Mouse (Mus musculus) heart, postnatal 14 days (tissue): ENCODE results near the gene Pon2. TPM values are rescaled to one million over a fixed set of nuclear protein-coding genes. Genes with fewer than 3 reads are reported as not detected.
A peak's percentile ranks its signal among the peaks of the same experiment; 100 is the strongest.

ENCODE experiments used
- DNase-seq, 2 experiments: peaks; one replicate each; pipeline ENCODE4 v3.0.0; 2021 to 2022
- intact Hi-C: fragments of 180-260 bp; cut with DNase I; formaldehyde crosslinking; loops from one replicate; pipeline ENCODE4 v1.15.1; 2025
- total RNA-seq, 2 experiments: library from RNA; stranded (reverse); gene quantifications; 2 replicates each; pipeline ENCODE4 v1.2.3; 2021

Gene Pon2
- total RNA-seq, 2 experiments from 2014 or later, result 17.8 to 20.9 TPM

DNA sequence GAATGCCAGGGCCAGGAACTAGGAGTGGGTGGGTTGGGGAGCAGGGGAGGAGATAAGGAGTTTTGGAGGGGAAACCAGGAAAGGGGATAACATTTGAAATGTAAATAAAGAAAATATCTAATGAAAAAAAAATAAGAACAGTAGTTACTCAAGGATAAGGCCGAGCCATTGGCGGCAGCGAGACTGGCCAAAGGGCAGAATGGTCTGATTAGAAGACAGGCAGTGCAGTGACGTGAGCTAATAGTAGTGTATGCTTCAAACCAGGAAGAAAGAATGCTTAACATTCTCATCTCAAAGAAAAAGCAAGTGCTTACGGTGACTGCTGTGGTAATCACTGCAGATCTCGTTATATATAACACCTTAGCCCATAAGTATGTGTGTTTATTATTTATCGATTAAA, 2.2 kb downstream of the Pon2 start:
- intact Hi-C loops, result loop anchor here (5.0 kb wide), 2 partner anchors 39 to 86 kb away; partner anchors contain the start of genes Asb4 and Pon3

DNA sequence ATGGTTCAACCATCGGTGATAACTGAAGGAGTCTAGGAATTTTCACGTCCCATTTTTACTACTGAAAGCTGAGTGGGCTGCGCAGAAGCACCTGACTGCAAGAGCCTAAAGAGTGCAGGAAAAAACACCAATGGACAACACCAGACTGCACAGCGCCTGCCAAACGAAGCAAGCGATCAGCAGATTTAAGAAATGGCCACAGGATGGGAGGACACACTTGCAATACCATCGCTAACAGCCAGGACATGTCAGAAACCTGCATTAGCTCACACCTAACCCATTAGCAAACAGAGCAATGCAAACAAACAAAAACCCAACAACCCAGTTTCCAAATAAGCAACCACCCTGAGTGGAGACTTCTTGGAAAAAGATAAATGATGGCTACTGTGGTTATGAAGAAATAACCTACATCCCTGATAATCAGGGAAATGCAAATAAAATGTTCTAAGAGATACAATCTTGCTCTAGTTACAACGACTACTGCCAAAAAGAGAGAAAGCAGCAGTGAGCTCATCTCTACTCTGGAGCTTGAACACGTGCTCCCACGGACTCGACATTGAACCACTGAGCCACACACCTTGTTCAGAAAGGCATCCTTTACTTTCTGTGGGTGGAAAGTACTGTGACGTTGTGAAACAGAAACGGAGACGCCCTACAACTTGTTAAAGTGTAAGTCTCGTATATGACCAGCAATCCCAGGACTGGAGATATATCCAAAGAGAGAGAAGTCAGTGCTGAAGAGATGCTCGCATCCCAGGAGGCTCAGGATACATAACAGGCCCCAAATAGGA, 3.4 kb downstream of the Pon2 start:
- DNase-seq, result no peak
- intact Hi-C loops, result loop anchor here (5.0 kb wide), 2 partner anchors 38 to 87 kb away; partner anchors contain the start of genes Asb4 and Pon3

More for the DNA sequence above, 2.2 kb downstream of the Pon2 start:
- no peak for DNase-seq

DNA sequence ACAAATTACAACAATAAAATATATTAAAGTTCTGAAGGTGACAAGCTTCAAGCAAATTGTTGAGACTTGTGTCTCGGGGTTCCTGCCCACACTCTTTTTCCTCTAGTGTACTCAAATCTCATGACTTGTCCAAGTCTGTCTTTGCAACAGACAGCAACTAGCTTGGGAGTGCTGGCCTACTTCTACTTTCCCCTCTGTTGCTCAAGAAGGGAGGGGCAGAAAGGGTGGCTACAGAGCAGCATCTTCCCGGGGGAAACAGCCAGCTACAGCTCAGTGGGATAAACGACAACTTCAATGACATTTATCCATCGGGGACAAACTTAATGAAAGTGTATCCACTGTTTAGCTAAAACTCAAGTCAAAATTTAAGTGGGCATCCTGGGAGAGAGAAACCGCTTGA, 5.4 kb downstream of the Pon2 start:
- DNase-seq, result no peak
- intact Hi-C loops, result no loop called here

DNA sequence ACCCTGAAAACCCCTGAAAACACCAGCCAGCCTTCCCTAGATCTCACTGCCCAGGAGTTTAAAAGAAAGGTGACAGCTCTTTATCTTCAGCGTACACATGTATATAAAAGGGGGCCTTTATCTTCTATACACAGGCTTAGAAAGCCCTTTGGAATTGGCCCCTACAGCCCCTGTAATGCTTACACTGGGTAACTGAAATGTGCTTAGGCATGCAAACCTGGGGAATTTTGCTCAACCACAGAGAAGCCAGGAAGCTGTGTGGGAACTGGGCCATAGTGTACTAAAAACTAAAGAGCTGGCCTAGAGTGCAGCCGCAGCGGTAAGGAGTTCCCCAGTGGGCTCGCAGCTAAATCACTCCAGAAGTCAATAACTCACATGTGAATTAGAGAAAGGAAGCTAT, 6.8 kb downstream of the Pon2 start:
- intact Hi-C loops, result no loop called here

DNA sequence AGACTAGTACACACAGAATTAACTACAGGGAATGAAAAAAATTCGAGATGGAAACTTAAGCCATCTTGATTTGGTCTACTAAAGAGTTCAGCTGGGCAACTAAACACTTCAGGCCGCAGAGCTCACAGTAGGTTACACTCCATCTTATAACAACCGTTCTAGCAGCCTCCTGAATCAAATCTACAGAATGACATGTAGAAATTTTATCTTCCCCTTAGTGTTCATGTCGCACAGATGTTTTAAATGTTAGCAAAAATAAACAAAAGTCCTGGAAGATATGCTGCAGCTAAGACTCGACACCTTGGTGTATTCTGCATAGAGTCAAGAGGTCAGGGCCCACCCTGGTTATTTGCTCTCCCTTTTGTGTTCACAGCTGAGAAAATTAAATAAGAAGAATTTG, 10.3 kb downstream of the Pon2 start:
- intact Hi-C loops, result no loop called here
- no peak for DNase-seq

More for the DNA sequence above, 6.8 kb downstream of the Pon2 start:
- DNase-seq, result no peak

DNA sequence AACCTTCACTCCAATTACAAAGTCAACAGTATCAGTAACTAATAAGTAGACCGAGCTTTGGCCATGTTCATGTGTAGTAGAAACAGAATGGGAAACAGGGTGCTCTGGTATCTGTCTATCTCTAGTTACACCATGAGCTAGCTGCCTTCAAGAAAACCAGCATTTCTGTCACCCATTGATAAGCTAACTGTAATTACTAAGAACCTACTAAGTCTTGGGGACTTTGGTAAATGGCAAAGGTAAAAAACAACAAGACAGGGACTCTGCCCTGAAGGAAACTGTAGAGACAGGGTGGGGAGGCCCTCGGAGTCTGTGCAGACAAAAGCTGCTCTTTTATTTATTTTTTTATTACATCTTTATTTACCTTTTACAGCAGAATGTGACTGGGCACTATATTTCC, 10.9 kb downstream of the Pon2 start:
- intact Hi-C loops, result no loop called here
- no peak for DNase-seq

DNA sequence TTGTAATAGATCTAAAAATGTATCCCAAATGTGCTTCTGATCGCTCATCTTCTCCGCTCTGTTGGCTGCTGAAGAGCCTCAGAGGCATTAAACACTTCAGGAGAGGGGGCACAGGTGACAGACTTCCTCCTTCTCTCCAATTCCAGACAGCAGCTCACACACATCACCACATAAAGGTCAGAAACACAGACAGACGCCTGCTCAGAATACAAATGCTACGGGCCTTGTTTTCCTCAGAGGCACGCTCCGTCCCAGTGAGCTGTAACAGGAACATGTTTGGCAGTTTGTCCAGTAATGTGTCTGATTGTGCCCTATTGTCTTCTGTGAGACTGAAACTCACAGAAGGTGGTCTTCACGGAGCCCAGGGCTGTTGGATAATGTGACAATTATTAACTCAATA, 15.8 kb downstream of the Pon2 start:
- no peak for DNase-seq
- intact Hi-C loops, result no loop called here

DNA sequence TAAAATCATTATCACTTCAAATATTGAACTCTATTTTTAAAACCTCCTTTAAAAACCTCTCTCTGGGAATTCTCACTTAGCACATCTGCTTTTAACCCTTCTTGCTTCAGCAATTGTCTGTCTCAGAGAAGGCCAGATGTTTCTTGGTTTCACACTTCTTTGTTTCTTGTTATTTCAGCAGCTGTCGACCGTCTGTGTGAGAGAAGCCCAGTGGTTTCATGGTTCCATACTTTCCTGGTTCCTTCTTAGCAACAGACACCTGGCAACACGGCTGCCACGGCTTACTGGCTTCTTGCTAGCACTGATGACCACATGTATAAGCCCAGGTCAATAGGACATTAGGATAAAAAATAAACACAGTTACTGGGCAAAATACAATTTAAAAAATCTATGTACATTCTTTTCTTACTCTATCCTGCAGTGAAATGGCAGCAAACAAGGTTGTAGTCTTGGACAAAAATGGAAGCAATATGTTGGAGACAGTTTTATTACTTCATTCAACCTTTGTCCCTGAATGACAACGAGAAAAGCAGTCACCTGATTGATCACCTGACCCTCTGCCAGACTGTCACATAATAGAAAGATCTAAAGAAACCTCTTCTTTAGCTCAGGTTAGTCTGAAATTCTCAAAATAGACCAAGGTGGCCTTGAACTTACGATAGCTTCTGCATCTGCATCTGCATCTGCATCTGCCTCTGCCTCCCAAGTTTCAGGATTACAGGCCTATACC, 17.5 kb downstream of the Pon2 start:
- DNase-seq, result no peak
- intact Hi-C loops, result no loop called here

DNA sequence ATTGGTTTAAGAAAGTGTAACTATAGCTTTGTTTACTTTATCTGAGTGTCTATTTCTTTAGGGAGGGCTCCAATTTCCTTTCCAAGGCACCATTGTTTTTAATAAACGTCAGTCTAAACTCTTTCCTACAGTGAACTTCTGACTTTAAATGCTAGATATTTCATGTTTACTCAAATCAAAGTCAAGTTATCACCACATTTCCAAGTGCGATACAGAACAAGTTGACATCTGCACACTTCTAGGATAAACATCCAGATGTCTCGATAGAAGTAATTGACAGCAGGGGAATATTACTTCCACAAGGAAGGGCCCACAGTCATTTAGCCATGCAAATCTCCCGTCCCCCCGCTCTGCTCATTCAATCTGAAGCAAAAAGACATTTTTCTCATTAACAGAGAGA, 20.3 kb downstream of the Pon2 start:
- DNase-seq, result no peak
- intact Hi-C loops, result no loop called here

DNA sequence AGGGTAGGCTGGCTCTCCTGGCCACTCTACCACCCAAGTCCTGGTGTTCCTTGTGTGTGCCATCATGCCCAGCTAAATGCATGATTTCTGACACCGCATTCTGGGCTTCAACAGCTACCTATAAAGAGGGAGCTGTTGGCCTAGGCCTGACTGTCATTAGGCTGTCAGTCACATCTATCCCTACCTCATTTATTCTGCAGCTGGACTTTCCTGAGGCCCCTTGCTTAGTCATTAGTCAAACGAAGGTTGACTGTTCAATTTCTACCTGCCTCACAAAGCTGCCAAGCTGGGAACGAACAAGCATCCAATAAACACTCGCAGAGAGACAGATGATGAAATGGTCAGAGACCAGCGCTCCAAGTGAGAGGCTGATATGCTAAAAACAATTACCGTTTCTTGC, 28.6 kb downstream of the Pon2 start:
- DNase-seq, result no peak
- intact Hi-C loops, result no loop called here

DNA sequence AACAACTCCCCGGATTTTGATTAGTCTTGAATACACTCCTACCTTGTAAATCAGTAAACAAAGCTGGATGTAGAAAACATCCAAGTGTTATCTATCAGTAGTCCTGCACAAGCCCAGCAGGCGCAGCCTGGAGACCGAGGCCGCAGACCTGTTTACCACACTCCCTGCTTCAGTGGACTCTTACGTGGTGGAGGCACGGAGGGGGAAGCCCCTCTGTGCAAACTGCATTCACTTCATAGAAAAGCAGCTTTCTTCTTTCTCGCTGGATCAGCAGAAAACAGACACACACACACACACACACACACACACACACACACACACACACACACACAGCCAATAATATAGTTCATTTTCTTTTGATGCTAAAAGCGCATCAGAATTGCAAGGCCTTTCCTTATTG, 33.5 kb downstream of the Pon2 start:
- no peak for DNase-seq
- intact Hi-C loops, result no loop called here

DNA sequence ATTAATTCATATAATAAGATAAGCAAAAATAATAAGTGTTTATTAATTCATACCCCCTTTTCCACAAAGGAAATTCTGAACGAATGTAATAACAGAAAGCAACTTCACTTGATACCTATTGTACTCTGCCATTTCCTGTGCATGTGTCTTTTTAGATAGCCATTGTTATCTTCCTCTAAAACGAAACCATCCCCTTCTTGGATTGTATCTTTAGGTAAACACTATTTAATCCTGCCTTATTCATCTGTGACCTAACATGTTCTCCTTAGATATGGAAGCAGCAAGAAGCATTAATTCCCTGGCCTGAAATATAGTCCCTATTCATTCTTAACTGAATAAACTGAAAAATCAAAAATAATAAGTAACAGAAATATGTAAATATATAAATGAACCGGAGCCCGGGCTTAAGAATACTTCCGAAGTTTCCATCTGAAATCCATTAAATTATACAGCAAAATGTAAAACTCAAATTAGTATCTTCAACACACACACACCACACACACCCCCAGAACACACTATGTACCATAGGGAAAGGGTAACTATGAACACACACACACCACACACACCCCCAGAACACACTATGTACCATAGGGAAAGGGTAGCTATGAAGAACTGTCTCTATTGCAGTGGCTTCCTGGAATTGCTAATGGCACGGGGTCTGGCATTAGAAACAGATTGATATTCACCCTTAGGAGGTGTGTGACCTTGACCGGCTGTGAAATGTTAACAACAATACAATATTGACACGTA, 34.8 kb downstream of the Pon2 start:
- intact Hi-C loops, result no loop called here

DNA sequence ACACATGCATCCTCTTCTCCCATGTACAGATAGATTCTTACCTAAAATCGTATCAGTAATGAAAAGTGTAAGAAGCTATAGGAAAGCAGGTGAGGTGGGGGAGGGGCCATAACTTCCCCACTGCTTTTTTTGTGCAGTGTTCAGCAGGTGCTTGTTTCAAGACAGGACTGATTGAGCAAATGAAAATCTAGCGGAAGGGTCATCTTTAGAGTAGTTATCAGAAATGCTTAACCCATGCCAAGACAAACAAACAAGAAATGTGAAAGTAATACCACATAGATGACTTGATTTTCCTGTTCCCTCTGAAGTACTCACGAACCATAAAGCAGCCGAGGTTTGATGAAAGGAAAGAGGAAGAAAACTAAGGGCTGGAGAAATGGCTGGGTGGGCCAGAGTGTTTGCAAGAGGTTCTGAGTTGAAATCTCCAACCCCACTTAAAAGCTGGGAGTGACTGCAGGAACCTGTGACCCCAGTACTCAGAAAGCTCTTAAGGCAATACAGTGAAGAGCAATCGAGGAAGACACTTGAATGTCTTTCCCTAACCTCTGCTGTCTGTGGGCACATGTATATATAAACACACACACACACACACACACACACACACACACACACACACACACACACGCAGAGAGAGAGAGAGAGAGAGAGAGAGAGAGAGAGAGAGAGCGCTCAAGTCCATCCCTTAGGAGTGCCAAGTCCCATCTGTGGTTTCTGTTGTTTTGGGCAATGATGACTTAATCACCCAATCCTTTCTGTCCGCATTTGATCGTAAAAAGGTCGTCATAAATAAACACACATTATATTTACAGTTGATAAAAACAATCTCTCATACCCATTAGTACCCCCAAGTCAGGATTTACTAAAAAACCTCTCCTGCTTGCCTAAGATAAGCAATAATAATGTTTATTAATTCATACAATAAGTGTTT, 35.7 kb downstream of the Pon2 start:
- intact Hi-C loops, result no loop called here

More for the DNA sequence above, 34.8 kb downstream of the Pon2 start:
- DNase-seq, result no peak

DNA sequence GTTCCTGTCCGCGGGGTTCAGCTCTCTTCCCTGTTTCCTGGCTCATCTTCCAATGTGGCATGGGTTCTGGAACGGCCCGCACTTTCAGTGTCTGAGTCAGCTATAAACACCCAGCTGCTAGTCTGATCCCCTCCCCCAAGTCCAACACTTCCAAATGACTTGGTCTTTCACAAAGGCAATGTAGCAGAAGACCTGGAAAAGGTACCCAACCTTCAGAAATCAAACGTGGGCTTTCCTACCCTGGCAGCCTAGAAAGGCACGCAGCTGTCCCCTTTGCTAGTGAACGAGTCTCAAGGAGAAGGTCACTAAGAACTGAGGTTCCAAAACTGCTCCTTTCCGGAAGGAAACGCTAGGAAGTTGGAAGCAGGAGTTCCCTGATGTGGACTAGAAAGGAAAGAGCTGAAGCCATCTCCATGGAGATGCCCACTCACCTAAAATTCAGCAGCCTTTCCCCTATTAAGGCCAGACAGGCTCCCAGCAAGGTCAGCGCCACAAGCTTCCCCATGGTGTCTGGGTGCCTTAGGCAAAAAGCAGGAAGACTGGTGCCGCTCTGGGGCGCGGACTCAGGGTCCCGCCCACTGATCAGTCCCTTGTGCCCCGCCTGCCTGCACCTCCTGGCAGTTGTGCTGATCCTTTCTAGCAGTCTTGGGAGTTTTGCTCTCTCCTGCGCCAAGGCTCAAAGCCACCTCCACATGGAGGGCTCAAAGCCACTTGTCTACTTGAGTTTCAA, 42.4 kb downstream of the Pon2 start, which contains the start of gene Pon3:
Gene Pon3, minus strand, starts transcription at position 565 of the 730 bp plus-strand sequence.
- intact Hi-C loops, result loop anchor here (5.0 to 10.0 kb wide), 2 partner anchors 41 to 129 kb away; partner anchors contain the start of genes Asb4 and Pon2
- DNase-seq, result peak; percentile 62 to 63

More for the DNA sequence above, 35.7 kb downstream of the Pon2 start:
- no peak for DNase-seq

DNA sequence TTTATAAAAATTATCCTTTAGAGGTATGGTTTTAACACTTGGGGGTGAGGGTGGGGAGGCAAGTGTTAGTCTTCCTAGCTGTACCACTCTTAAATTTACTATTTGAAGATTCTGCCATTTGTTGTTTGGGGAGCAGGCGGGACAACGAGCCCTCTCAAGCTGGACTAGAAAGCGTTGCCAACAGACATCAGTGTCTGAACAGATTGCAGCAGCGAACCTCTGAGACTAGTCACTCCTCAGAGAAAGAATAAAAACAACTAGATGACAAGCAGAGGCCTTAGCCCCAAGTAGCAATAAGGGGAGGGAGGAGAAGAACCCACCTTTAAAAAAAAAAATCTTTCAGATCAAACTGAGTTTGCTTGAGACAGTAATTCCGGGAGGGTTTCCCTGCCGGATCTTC, 43.0 kb downstream of the Pon2 start:
- DNase-seq, result peak in 1 of 2 experiments; percentile 7
- intact Hi-C loops, result loop anchor here (5.0 to 10.0 kb wide), 2 partner anchors 42 to 130 kb away; partner anchors contain the start of genes Asb4 and Pon2

DNA sequence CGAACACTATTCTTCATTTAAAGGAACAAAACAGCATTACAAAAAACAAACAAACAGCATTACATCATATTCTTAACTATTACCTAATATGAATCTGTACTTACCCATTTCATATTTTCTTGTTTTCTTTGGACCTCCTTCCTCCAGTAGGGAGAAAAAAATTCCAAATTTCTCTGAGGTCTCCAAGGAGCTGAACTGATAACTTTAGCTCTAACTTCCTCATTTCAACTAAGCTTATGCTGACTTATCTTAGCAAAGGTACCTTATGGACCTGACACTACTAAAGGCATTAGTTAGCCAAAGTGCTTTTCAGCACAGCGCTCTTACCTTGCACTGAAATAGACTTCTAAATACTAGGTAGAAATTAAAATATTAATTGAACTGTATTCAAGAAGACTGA, 43.4 kb downstream of the Pon2 start:
- intact Hi-C loops, result loop anchor here (5.0 to 10.0 kb wide), 2 partner anchors 42 to 130 kb away; partner anchors contain the start of genes Asb4 and Pon2
- DNase-seq, result no peak

DNA sequence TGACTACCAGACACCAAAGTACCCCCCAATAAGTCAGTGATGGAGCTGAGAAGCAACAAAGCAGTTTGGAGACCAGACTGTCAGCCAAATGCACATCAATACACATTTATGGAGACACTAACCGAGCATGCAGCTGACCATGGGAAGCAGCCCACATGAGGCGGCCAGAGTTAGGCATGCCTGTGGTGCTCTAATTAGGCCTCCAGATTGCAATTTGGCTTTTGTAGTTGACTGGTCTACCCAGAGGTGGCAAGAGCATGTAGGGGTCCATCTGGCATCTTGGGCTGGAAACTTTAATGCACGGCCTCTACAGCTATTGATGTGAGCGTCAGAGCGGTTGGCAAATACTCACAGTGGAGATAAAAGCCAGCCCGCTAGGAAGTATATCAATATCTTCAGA, 52.3 kb downstream of the Pon2 start:
- DNase-seq, result no peak
- intact Hi-C loops, result no loop called here

DNA sequence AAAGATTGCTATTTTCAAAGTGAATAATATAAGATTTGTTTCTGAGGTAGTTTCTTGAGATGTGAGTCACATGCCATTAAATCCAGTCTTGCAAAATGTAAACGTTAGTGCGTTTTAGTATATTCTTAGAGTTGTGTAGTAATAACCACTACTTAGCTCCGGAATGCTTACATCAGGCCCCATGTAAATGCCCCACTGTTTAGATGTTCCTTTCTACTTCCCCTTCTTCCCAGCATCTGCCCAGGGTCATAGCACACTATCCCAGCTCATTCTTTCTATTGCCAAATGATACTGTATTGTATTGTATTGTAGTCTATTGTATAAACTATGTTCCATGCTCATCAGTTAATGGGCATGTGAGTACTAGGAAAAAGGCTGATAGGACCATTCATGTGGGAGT, 59.5 kb downstream of the Pon2 start:
- intact Hi-C loops, result no loop called here
- DNase-seq, result no peak

DNA sequence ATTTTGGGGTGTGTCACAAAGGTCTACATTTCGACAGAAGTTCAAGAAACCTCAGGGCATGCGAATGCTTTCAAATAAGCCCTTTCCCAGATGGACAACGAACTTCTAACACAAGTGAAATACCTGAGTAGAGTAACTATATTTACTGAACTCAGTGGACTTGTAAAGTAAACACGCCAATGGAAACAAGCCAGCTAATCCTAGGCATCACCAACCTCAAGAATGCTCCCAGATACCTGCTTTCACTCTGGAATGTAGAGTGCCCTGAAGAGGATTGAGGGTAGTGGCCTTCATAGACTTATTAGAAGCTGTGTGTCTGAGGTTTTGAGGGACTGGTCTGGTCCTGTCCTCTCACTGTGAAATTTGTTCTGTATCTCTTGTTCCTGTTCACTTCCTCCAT, 60.7 kb downstream of the Pon2 start:
- intact Hi-C loops, result no loop called here
- DNase-seq, result no peak
